Mouse (Mus musculus) embryonic facial prominence, embryonic 10.5 days (tissue): ENCODE measurements around the gene Nfatc2. TPM values are rescaled to one million over a fixed set of nuclear protein-coding genes. Genes with fewer than 3 reads are reported as not detected.
A peak's percentile ranks its signal among the peaks of the same experiment; 100 is the strongest.

Source experiments
- DNase-seq: peaks from one replicate; pipeline ENCODE4 v3.0.0-alpha.2; 2017; ENCODE audit warnings: low spot score
- H3K27ac ChIP-seq: fragments of 300-500 bp; sonication (generic); replicated peaks from 2 replicates; pipeline ENCODE4 v1.5.1; 2016; ENCODE audit warnings: mild to moderate bottlenecking
- H3K27me3 ChIP-seq: fragments of 300-500 bp; sonication (generic); replicated peaks from 2 replicates; pipeline ENCODE4 v1.6.1; 2016; ENCODE audit warnings: low read depth, mild to moderate bottlenecking; ENCODE audit not compliant: poor library complexity, severe bottlenecking
- H3K36me3 ChIP-seq: fragments of 300-500 bp; sonication (generic); replicated peaks from 2 replicates; pipeline ENCODE4 v1.6.1; 2016; ENCODE audit warnings: mild to moderate bottlenecking, moderate library complexity
- H3K4me1 ChIP-seq: fragments of 300-500 bp; sonication (generic); 2 replicates; pipeline ENCODE4 v1.6.1; 2016
- H3K4me3 ChIP-seq: fragments of 300-500 bp; sonication (generic); 2 replicates; pipeline ENCODE4 v1.5.1; 2016; ENCODE audit warnings: mild to moderate bottlenecking, moderate library complexity
- H3K9me3 ChIP-seq: fragments of 300-500 bp; sonication (generic); 2 replicates; pipeline ENCODE4 v1.6.1; 2016; ENCODE audit warnings: mild to moderate bottlenecking
- WGBS: fragments of 180-500 bp; shearing (Covaris S2); methylation state at CpG from one replicate; pipeline ENCODE4 v1.1.7; 2016; 5-methylcytosine and 5-hydroxymethylcytosine counted together
- polyA plus RNA-seq: library from polyadenylated mRNA; unstranded; fragments of >200 nt; fragmentation: Nextera tagmentation; extraction: Ambion mirVana; gene quantifications from 2 replicates; pipeline ENCODE4 v1.2.1, GENCODE M21; 2016

Gene Nfatc2
- polyA plus RNA-seq, 1 experiment from 2014 or later = 0.66 TPM

- H3K27me3 ChIP-seq = peaks cover 5% of the 10 kb centered on the region; the same call in 1 of the 2 replicates
- H3K27ac ChIP-seq = no peak overlapping the region
- no peak for DNase-seq
- no peaks in the 10 kb centered on the region for H3K9me3 ChIP-seq
- peaks cover 38% of the 10 kb centered on the region for H3K4me1 ChIP-seq
- 83% methylated on average over 7 of the region's 7 CpGs for WGBS
- H3K36me3 ChIP-seq = no peaks in the 10 kb centered on the region
- no peak overlapping the region for H3K4me3 ChIP-seq
Observed at GRCm38 (mm10) chr2:168541223-168541622, 60.2 kb downstream of the Nfatc2 start.

GRCm38 (mm10) chr2:168539594-168540222 is 61.7 kb downstream of the Nfatc2 start:
- Histone ChIP-seq H3K9me3 (no peaks in the 10 kb centered on the region), H3K4me3 (no peak overlapping the region), H3K27me3 (no peaks in the 10 kb centered on the region), H3K4me1 (peaks cover 26% of the 10 kb centered on the region), H3K27ac (no peak overlapping the region), H3K36me3 (no peaks in the 10 kb centered on the region)
- WGBS = 76% methylated on average over 15 of the region's 15 CpGs
- DNase-seq = no peak

GRCm38 (mm10) chr2:168539026-168539425 is 62.4 kb downstream of the Nfatc2 start:
- Histone ChIP-seq H3K4me1 (peaks cover 20% of the 10 kb centered on the region), H3K36me3 (no peaks in the 10 kb centered on the region), H3K9me3 (no peaks in the 10 kb centered on the region), H3K27ac (no peak overlapping the region), H3K27me3 (no peaks in the 10 kb centered on the region), H3K4me3 (no peak overlapping the region)
- WGBS = 86% methylated on average over 6 of the region's 6 CpGs
- DNase-seq = no peak

GRCm38 (mm10) chr2:168532061-168532833 is 69.2 kb downstream of the Nfatc2 start:
- Histone ChIP-seq H3K27me3 (peaks cover 6% of the 10 kb centered on the region; the same call in 1 of the 2 replicates), H3K27ac (no peak overlapping the region), H3K9me3 (no peaks in the 10 kb centered on the region), H3K4me3 (no peak overlapping the region), H3K4me1 (peaks cover 21% of the 10 kb centered on the region), H3K36me3 (no peaks in the 10 kb centered on the region)
- DNase-seq = no peak
- 79% methylated on average over 15 of the region's 15 CpGs for WGBS

GRCm38 (mm10) chr2:168528551-168528950 is 72.9 kb downstream of the Nfatc2 start:
- Histone ChIP-seq H3K27me3 (peaks cover 41% of the 10 kb centered on the region), H3K9me3 (no peaks in the 10 kb centered on the region; the same call in 1 of the 2 replicates), H3K27ac (no peak overlapping the region), H3K36me3 (no peaks in the 10 kb centered on the region), H3K4me1 (peaks cover 36% of the 10 kb centered on the region), H3K4me3 (no peak overlapping the region)
- WGBS = 74% methylated on average over 8 of the region's 8 CpGs
- DNase-seq = no peak

GRCm38 (mm10) chr2:168527430-168527792 is 74.0 kb downstream of the Nfatc2 start:
- 92% methylated on average over 10 of the region's 10 CpGs for WGBS
- DNase-seq = no peak

GRCm38 (mm10) chr2:168526547-168527429 is 74.7 kb downstream of the Nfatc2 start:
- H3K27ac ChIP-seq = no peak overlapping the region
- H3K9me3 ChIP-seq = no peaks in the 10 kb centered on the region; the same call in 1 of the 2 replicates
- no peaks in the 10 kb centered on the region for H3K36me3 ChIP-seq
- H3K27me3 ChIP-seq = peaks cover 47% of the 10 kb centered on the region
- H3K4me1 ChIP-seq = peaks cover 35% of the 10 kb centered on the region
- WGBS = 84% methylated on average over 18 of the region's 18 CpGs
- no peak for DNase-seq
- no peak overlapping the region for H3K4me3 ChIP-seq

More at GRCm38 (mm10) chr2:168527430-168527792, 74.0 kb downstream of the Nfatc2 start:
- H3K27me3 ChIP-seq = peaks cover 47% of the 10 kb centered on the region
- no peak overlapping the region for H3K27ac ChIP-seq
- H3K4me3 ChIP-seq = no peak overlapping the region
- no peaks in the 10 kb centered on the region; the same call in 1 of the 2 replicates for H3K9me3 ChIP-seq
- H3K4me1 ChIP-seq = peaks cover 36% of the 10 kb centered on the region
- no peaks in the 10 kb centered on the region for H3K36me3 ChIP-seq

- WGBS = 9% methylated on average over 17 of the region's 17 CpGs
- H3K27me3 ChIP-seq = peaks cover 47% of the 10 kb centered on the region
- H3K4me1 ChIP-seq = peaks cover 29% of the 10 kb centered on the region
- no peaks in the 10 kb centered on the region for H3K36me3 ChIP-seq
- peak overlapping the region; percentile 52; the same call in 1 of the 2 replicates for H3K27ac ChIP-seq
- H3K4me3 ChIP-seq = peak overlapping the region; percentile 48
- no peaks in the 10 kb centered on the region; the same call in 1 of the 2 replicates for H3K9me3 ChIP-seq
- DNase-seq = peak; percentile 46
Observed at GRCm38 (mm10) chr2:168525391-168526154, 75.9 kb downstream of the Nfatc2 start.

- 1% methylated on average over 13 of the region's 13 CpGs for WGBS
- Histone ChIP-seq H3K27me3 (peaks cover 47% of the 10 kb centered on the region), H3K27ac (peak overlapping the region; percentile 52; the same call in 1 of the 2 replicates), H3K36me3 (no peaks in the 10 kb centered on the region), H3K4me3 (peak overlapping the region; percentile 48), H3K4me1 (peaks cover 23% of the 10 kb centered on the region), H3K9me3 (no peaks in the 10 kb centered on the region; the same call in 1 of the 2 replicates)
- peak; percentile 68 for DNase-seq
Observed at GRCm38 (mm10) chr2:168524905-168525381, 76.5 kb downstream of the Nfatc2 start.

GRCm38 (mm10) chr2:168522247-168522646 is 79.2 kb downstream of the Nfatc2 start:
- H3K4me1 ChIP-seq = peaks cover 18% of the 10 kb centered on the region
- no peak overlapping the region for H3K27ac ChIP-seq
- 85% methylated on average over 3 of the region's 3 CpGs for WGBS
- no peaks in the 10 kb centered on the region for H3K36me3 ChIP-seq
- no peaks in the 10 kb centered on the region; the same call in 1 of the 2 replicates for H3K9me3 ChIP-seq
- H3K4me3 ChIP-seq = no peak overlapping the region
- peaks cover 41% of the 10 kb centered on the region for H3K27me3 ChIP-seq
- no peak for DNase-seq

GRCm38 (mm10) chr2:168520771-168521170 is 80.7 kb downstream of the Nfatc2 start:
- Histone ChIP-seq H3K27me3 (peaks cover 26% of the 10 kb centered on the region), H3K27ac (no peak overlapping the region), H3K36me3 (no peaks in the 10 kb centered on the region), H3K4me3 (no peak overlapping the region), H3K4me1 (peaks cover 12% of the 10 kb centered on the region), H3K9me3 (no peaks in the 10 kb centered on the region)
- DNase-seq = no peak
- 89% methylated on average over 7 of the region's 7 CpGs for WGBS
